Mouse (Mus musculus) hindbrain, embryonic 11.5 days (tissue): ENCODE data around the gene Nfrkb. TPM values are rescaled to one million over a fixed set of nuclear protein-coding genes. Genes with fewer than 3 reads are reported as not detected.

Experiments used
- ATAC-seq: fragments of 200-750 bp; cut with Nextera tagmentation; 2 replicates; pipeline ENCODE4 v1.8.0; 2017; ENCODE audit warnings: mild to moderate bottlenecking, moderate TSS enrichment, moderate library complexity; ENCODE audit not compliant: low FRiP score
- DNase-seq: peaks from one replicate; pipeline ENCODE4 v3.0.0-alpha.2; 2015; ENCODE audit warnings: low spot score
- H3K27ac ChIP-seq: fragments of 300-500 bp; sonication (generic); 2 replicates; pipeline ENCODE4 v1.5.1; 2014; ENCODE audit warnings: mild to moderate bottlenecking, low read depth, low read length
- H3K27me3 ChIP-seq: fragments of 300-500 bp; sonication (generic); 2 replicates; pipeline ENCODE4 v1.6.1; 2014; ENCODE audit warnings: mild to moderate bottlenecking, low read length, moderate library complexity, mixed read lengths; ENCODE audit not compliant: control insufficient read depth, insufficient read depth
- H3K36me3 ChIP-seq: fragments of 300-500 bp; sonication (generic); 2 replicates; pipeline ENCODE4 v1.6.1; 2014; ENCODE audit warnings: mild to moderate bottlenecking, low read length, moderate library complexity, mixed read lengths; ENCODE audit not compliant: control insufficient read depth, insufficient read depth
- H3K4me1 ChIP-seq: fragments of 300-500 bp; sonication (generic); replicated peaks from 2 replicates; pipeline ENCODE4 v1.6.1; 2014; ENCODE audit warnings: low read length, mixed read lengths; ENCODE audit not compliant: control insufficient read depth, insufficient read depth
- H3K4me2 ChIP-seq: fragments of 300-500 bp; sonication (generic); replicated peaks from 2 replicates; pipeline ENCODE4 v1.6.1; 2014; ENCODE audit warnings: mild to moderate bottlenecking, low read depth, low read length
- H3K4me3 ChIP-seq: fragments of 300-500 bp; sonication (generic); 2 replicates; pipeline ENCODE4 v1.5.1; 2014; ENCODE audit warnings: low read depth, low read length
- H3K9ac ChIP-seq: fragments of 300-500 bp; sonication (generic); 2 replicates; pipeline ENCODE4 v1.6.1; 2014; ENCODE audit warnings: low read depth, low read length
- H3K9me3 ChIP-seq: fragments of 300-500 bp; sonication (generic); 2 replicates; pipeline ENCODE4 v1.6.1; 2016; ENCODE audit warnings: low read length; ENCODE audit not compliant: control insufficient read depth
- WGBS: fragments of 180-500 bp; shearing (Covaris S2); extraction: QIAGEN DNeasy Blood & Tissue Kit; methylation state at CpG from one replicate; pipeline ENCODE4 v1.1.7; 2014; 5-methylcytosine and 5-hydroxymethylcytosine counted together
- polyA plus RNA-seq: library from polyadenylated mRNA; unstranded; fragments of >200 nt; fragmentation: Nextera tagmentation; extraction: Ambion mirVana; gene quantifications from 2 replicates; pipeline ENCODE4 v1.2.1, GENCODE M21; 2014

Gene Nfrkb
- polyA plus RNA-seq, 1 experiment from 2014 or later, result 29.4 TPM

DNA sequence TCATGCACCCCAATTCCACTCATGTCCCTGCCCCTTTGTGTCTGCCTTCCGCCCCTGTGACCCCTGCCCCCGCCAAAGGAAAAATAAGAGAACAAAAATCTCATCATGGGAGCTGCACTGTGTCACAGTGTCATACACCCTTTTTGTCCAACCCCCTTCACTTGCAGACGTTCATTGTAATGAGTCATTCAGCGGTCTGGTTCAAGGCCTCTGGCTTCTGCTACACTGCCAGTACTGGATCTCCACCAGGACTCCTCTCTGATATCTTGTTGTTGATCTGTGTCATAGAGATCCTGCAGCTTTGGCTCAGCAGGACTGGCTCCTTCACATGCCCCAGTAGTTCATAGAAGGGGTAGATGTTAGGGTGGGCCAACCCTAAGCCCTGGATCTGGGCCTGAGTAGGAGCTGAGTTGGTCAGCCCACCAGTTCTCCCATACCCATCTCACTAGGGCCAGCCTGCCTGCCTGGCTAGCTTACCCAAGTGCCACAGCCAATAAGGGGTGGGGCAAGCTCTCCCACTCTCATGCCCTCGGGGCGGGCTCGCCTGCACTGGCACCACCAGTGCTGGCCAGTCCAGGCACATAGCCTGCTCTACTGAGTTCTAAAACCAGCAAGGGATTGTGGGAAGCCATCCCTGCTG lies 46.5 kb downstream of the Nfrkb start:
- H3K4me2 ChIP-seq, result no peak overlapping the region
- no peaks in the 10 kb centered on the region for H3K27me3 ChIP-seq
- H3K9ac ChIP-seq, result no peak overlapping the region
- no peaks in the 10 kb centered on the region for H3K36me3 ChIP-seq
- DNase-seq, result no peak
- no peak for ATAC-seq
- 84% methylated on average over 7 of the region's 7 CpGs for WGBS
- no peaks in the 10 kb centered on the region for H3K4me1 ChIP-seq
- no peak overlapping the region for H3K4me3 ChIP-seq
- no peaks in the 10 kb centered on the region for H3K9me3 ChIP-seq
- no peak overlapping the region for H3K27ac ChIP-seq

DNA sequence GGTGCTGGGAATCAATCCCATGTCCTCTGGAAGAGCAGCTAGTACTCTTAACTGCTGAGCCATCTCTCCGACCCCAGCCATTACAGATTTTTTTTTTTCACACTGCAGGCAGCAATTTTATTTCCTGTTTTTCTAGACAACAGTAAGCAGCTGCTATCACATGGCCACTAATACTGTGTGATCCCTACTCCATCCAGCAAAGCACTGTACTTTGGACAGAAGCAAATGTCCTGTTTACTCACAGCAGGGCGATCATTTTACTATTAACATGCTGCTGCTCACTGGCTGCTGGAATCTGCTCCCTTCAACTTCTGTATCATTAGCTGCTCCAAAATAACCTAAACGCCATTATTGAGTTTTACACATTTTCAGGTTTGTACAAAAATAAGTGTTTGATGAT lies 47.4 kb downstream of the Nfrkb start:
- Histone ChIP-seq H3K27ac (no peak overlapping the region), H3K36me3 (no peaks in the 10 kb centered on the region), H3K9ac (no peak overlapping the region), H3K27me3 (no peaks in the 10 kb centered on the region), H3K4me3 (no peak overlapping the region), H3K4me2 (no peak overlapping the region), H3K9me3 (no peaks in the 10 kb centered on the region), H3K4me1 (no peaks in the 10 kb centered on the region)
- WGBS, result 90% methylated on average over 3 of the region's 3 CpGs
- DNase-seq (no peak), ATAC-seq (no peak)

DNA sequence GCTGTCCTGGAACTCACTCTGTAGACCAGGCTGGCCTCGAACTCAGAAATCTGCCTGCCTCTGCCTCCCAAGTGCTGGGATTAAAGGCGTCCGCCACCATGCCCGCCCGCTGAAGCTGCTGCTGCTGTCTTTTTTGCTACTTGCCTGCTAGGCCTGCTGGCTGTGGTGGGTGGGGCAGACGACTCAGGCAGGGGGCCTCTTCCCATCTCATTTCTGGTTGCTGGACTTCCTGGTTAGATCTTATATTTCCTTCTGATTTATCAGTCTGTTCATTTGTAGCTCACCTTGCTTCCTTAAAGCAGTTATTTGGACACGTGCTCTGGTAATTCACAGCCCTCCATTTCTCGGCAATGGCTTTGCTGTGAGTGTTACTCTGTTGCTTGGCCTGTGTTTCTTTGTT lies 49.4 kb downstream of the Nfrkb start:
- DNase-seq, result no peak
- Histone ChIP-seq H3K27me3 (no peaks in the 10 kb centered on the region), H3K9ac (no peak overlapping the region), H3K36me3 (no peaks in the 10 kb centered on the region), H3K27ac (no peak overlapping the region), H3K4me1 (no peaks in the 10 kb centered on the region), H3K4me2 (no peak overlapping the region), H3K4me3 (no peak overlapping the region), H3K9me3 (no peaks in the 10 kb centered on the region)
- WGBS, result 86% methylated on average over 8 of the region's 8 CpGs
- ATAC-seq, result no peak

DNA sequence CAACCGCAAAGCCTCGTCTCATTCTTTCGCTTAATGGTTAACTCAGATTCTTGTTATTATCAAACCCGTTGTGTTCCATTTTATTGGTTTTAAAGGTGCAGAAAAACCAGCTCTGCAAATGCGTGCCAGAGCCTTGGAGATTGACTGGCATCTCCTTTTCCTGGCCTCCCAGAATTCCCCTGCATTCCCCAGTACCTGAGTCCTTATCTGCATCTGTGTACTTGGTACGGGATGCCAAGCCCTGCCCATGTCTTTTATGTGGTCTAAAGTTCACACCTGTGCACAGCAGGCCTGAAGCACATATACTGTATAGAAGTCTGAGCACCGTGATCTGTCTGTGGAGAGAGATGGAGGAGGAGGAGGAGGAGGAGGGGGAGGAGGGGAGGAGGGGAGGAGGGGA lies 51.9 kb downstream of the Nfrkb start:
- 86% methylated on average over 7 of the region's 7 CpGs for WGBS
- ATAC-seq (no peak), DNase-seq (no peak)

DNA sequence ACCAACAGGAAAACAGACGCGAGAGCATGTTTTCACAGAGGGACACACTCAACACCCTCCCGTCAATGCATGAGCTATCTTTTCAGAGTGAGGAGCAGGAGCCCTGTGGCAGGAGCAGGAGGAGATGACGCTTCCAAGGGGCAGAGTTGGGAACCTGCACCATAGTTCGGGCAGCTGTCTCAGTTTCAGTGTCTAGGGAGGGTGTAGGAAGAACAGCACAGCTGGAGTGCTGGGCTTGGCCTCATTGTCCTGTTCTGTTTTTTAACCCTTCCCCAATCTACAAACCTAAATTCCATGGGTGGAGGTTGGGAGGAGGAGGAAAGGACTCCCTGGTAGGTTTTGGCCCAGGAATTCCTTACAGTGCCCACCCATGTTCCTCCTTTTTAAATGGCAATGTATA lies 52.8 kb downstream of the Nfrkb start:
- Histone ChIP-seq H3K4me1 (no peaks in the 10 kb centered on the region), H3K4me2 (no peak overlapping the region), H3K27me3 (no peaks in the 10 kb centered on the region), H3K4me3 (no peak overlapping the region), H3K9me3 (no peaks in the 10 kb centered on the region), H3K27ac (no peak overlapping the region), H3K9ac (no peak overlapping the region), H3K36me3 (no peaks in the 10 kb centered on the region)
- ATAC-seq (no peak), DNase-seq (no peak)
- 62% methylated on average over 5 of the region's 5 CpGs for WGBS

More for the DNA sequence above, 51.9 kb downstream of the Nfrkb start:
- Histone ChIP-seq H3K4me3 (no peak overlapping the region), H3K4me1 (no peaks in the 10 kb centered on the region), H3K9me3 (no peaks in the 10 kb centered on the region), H3K9ac (no peak overlapping the region), H3K4me2 (no peak overlapping the region), H3K27ac (no peak overlapping the region), H3K36me3 (no peaks in the 10 kb centered on the region), H3K27me3 (no peaks in the 10 kb centered on the region)

DNA sequence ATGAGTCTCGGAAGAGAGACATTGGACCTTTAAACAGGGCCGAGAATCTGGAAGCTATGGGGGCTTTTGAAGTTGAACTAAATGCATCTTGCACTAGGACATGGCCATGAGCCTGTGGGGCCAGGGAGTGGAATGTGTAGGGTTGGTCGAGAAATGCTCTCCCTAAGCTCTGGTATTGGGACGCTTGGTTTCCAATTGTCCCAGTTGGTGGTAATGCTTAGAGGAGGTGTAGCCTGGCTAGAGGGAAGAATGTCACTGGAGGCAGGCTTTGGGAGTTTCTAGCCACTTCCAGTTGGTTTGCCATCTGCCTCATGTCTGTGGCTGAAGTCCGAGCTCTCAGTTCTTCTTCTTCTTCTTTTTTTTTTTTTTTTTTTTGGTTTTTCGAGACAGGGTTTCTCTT lies 53.3 kb downstream of the Nfrkb start:
- ATAC-seq, result no peak
- Histone ChIP-seq H3K36me3 (no peaks in the 10 kb centered on the region), H3K4me2 (no peak overlapping the region), H3K4me1 (no peaks in the 10 kb centered on the region), H3K9ac (no peak overlapping the region), H3K4me3 (no peak overlapping the region), H3K9me3 (no peaks in the 10 kb centered on the region), H3K27ac (no peak overlapping the region), H3K27me3 (no peaks in the 10 kb centered on the region)
- DNase-seq, result no peak
- 74% methylated on average over 6 of the region's 6 CpGs for WGBS

DNA sequence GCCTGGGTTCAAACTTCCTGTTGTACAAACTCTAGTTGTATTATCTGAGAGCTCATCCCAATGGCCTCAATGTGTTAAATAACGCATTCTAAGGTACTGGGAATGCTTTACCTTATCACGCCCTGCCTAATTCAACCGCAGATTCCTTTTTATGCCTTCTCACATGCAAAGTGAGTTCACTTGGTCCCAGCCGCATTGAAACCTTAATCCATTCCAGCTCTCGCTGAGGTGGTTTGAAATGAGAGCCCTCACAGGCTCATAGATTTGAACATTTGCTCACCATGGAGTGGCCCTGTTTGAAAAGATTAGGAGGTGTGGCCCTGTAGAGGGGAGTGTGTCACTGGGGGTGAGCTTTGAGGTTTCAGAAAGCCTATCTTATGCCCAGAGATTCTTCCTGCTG lies 54.4 kb downstream of the Nfrkb start:
- Histone ChIP-seq H3K4me3 (no peak overlapping the region), H3K27me3 (no peaks in the 10 kb centered on the region), H3K9me3 (no peaks in the 10 kb centered on the region), H3K9ac (no peak overlapping the region), H3K4me2 (no peak overlapping the region), H3K4me1 (no peaks in the 10 kb centered on the region), H3K27ac (no peak overlapping the region), H3K36me3 (no peaks in the 10 kb centered on the region)
- DNase-seq (no peak), ATAC-seq (no peak)
- WGBS, result 88% methylated on average over 5 of the region's 5 CpGs

DNA sequence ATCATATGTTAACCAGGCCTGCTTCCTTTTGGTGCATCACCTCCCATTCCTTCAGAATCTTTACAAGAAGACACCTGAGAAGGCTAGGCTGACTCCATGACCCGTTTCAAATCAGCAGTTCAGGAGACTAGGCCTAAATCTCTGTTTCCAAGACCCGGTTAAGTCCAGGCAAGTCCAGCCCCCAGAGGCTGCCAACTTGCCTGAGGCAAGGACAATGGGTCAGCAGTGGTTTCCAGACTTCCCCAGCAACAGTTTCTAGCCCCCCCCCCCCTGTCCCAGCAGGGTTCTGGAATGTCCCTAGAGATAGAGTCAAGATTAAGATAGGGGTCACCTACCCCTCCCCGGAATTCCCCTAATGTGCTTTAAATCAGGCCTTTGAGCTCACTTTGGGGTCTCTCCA lies 55.5 kb downstream of the Nfrkb start:
- H3K36me3 ChIP-seq, result no peaks in the 10 kb centered on the region
- no peaks in the 10 kb centered on the region for H3K4me1 ChIP-seq
- H3K9ac ChIP-seq, result no peak overlapping the region
- DNase-seq (no peak), ATAC-seq (no peak)
- no peak overlapping the region for H3K4me2 ChIP-seq
- no peak overlapping the region for H3K4me3 ChIP-seq
- no peaks in the 10 kb centered on the region for H3K9me3 ChIP-seq
- WGBS, result 90% methylated on average over 3 of the region's 3 CpGs
- H3K27ac ChIP-seq, result no peak overlapping the region
- H3K27me3 ChIP-seq, result no peaks in the 10 kb centered on the region

DNA sequence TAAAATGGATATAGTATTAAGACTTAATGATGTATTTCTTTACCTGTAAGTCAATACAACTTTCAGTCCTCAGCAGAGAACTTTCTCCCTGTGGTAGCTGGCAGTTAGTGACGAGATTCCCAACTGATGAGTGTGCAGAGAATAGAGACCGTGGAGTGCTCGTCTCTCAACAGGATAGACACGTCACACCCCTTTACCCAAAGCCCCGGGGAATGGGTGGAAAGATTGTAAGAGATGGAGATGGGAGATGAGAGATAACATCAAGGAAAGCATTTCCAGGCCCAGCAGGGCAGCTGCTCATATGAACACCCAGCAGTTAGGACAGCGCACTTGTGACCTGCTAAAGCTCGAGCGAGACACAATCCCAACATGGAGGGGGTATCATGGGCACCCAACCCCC lies 58.2 kb downstream of the Nfrkb start:
- Histone ChIP-seq H3K9me3 (no peaks in the 10 kb centered on the region), H3K27ac (no peak overlapping the region), H3K4me1 (no peaks in the 10 kb centered on the region), H3K4me3 (no peak overlapping the region), H3K9ac (no peak overlapping the region), H3K36me3 (no peaks in the 10 kb centered on the region), H3K4me2 (no peak overlapping the region), H3K27me3 (no peaks in the 10 kb centered on the region)
- 83% methylated on average over 8 of the region's 8 CpGs for WGBS
- ATAC-seq, result no peak
- DNase-seq, result no peak
